Mouse (Mus musculus) heart, embryonic 14.5 days (tissue): ENCODE measurements around the gene Nexn. TPM values are rescaled to one million over a fixed set of nuclear protein-coding genes. Genes with fewer than 3 reads are reported as not detected.

ENCODE experiments used
- polyA plus RNA-seq: library from polyadenylated mRNA; unstranded; fragments of >200 nt; fragmentation: Nextera tagmentation; extraction: Ambion mirVana; gene quantifications from 2 replicates; pipeline ENCODE4 v1.2.1, GENCODE M21; 2014

Gene Nexn
- polyA plus RNA-seq, 1 experiment from 2014 or later, result 238 TPM

Other genes starting within 250 kb of the Nexn start
- 2.9 and 4.1 TPM in 2 replicates for gene Gipc2, start 100.1 kb downstream of the Nexn start, polyA plus RNA-seq
- gene Dnajb4, start 56.0 kb downstream of the Nexn start, polyA plus RNA-seq, result 46.2 and 47.9 TPM in 2 replicates
- 113 and 117 TPM in 2 replicates for gene Fubp1, start 55.9 kb downstream of the Nexn start, polyA plus RNA-seq
- 15.9 and 16.4 TPM in 2 replicates for gene Miga1, start 74.1 kb upstream of the Nexn start, polyA plus RNA-seq
- gene Usp33, start 80.1 kb upstream of the Nexn start, polyA plus RNA-seq, result 29.9 and 33.0 TPM in 2 replicates
- 34.5 and 36.3 TPM in 2 replicates for gene Zzz3, start 129.1 kb upstream of the Nexn start, polyA plus RNA-seq